Mouse (Mus musculus): Measurements from ENCODE around the gene Fam83e. TPM values are rescaled to one million over a fixed set of nuclear protein-coding genes. Genes with fewer than 3 reads are reported as not detected.

Gene Fam83e
- polyA plus RNA-seq, 1 experiment = 12.2 TPM

DNA sequence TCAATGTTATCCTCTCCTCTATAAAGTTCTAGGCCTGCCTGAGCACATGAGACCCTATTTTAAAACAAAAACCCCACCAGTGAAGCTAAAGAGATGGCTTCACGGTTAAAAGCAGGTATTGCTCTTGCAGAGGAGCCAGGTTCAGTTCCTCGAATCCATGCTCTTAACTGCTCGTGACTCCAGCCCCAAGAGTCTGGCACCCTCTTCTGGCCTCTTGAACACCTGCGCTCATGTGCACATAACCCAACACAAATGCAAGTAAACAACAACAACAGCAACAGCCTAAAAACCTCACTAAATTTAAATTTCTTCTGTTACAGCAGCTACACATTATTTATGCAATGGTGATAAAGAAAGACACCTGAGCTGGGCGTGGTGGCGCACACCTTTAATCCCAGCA, 46.5 kb downstream of the Fam83e start:
- WGBS = 91% methylated on average over 6 of the region's 6 CpGs
- no peaks in the 10 kb centered on the region for H3K4me1 ChIP-seq (ENCODE audit: control insufficient read depth, insufficient read depth, low read length)
- H3K4me3 ChIP-seq (replicated peaks; ENCODE audit: extremely low read depth, low read depth, low read length) = no peak overlapping the region
- DNase-seq = no peak
- TF ChIP-seq CTCF (IDR thresholded peaks at IDR 0.05; ENCODE audit: insufficient read depth, low read length) = no peak
- no peak for TF ChIP-seq POLR2A (IDR thresholded peaks at IDR 0.05; ENCODE audit: borderline replicate concordance, extremely low read depth, low read depth, low read length)

DNA sequence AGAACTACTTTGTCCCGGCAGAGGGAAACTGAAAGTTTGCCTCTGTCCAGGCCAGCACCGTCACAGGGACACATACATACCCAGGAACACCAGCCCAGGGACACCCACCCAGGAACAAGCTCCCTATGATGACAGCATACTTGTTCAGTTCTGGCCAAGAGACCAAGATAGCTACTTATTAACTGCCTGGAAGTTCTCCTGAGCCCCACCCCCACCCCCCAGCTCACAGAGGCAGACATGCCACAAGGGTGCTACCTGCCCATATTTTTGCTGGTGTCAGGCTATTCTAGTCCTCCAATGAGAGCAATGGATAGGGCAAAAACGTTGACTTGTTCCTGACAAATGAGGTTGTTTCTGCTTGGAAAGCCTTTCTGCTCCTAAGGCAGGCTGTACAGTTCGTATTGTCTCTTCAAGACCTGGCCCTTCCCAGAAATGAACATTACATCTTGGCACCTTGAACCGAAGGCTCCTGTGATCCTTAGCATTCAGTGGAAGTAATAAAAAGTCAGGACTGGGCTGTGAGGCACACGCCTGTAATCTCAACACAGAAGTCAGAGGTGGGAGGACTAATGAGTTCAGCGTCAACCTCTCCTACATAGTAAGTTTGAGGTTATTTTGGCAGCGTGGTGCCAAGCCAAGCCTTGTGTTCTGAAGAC, 49.5 kb downstream of the Fam83e start:
- TF ChIP-seq CTCF (IDR thresholded peaks at IDR 0.05; ENCODE audit: insufficient read depth, low read length) = no peak
- no peak for TF ChIP-seq POLR2A (IDR thresholded peaks at IDR 0.05; ENCODE audit: borderline replicate concordance, extremely low read depth, low read depth, low read length)
- no peak for DNase-seq
- H3K4me1 ChIP-seq (ENCODE audit: control insufficient read depth, insufficient read depth, low read length) = no peaks in the 10 kb centered on the region
- WGBS = 55% methylated on average over 8 of the region's 8 CpGs
- H3K4me3 ChIP-seq (replicated peaks; ENCODE audit: extremely low read depth, low read depth, low read length) = no peak overlapping the region

DNA sequence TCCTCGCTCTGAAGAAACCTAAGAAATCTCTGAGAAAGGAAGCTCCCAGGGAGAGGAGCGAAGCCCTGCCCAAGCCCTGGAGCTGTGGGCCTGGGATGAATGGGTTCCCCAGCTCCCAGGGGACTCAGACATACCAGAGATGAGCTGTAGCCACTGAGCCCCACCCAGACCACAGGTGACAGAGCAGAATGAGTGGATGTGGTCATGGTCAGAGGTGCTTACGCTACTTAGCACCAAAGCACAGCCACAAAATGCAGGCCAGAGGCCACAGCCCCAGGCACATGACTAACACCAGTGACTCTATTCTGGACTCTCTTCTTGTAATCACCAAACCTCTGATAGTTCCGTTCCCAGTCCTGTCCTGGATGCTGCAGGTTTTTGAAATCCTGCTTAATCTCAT, 50.1 kb downstream of the Fam83e start:
- WGBS = 69% methylated on average over 4 of the region's 4 CpGs
- no peak for TF ChIP-seq CTCF (IDR thresholded peaks at IDR 0.05; ENCODE audit: insufficient read depth, low read length)
- TF ChIP-seq POLR2A (IDR thresholded peaks at IDR 0.05; ENCODE audit: borderline replicate concordance, extremely low read depth, low read depth, low read length) = no peak
- no peak for DNase-seq
- H3K4me3 ChIP-seq (replicated peaks; ENCODE audit: extremely low read depth, low read depth, low read length) = no peak overlapping the region
- no peaks in the 10 kb centered on the region for H3K4me1 ChIP-seq (ENCODE audit: control insufficient read depth, insufficient read depth, low read length)

DNA sequence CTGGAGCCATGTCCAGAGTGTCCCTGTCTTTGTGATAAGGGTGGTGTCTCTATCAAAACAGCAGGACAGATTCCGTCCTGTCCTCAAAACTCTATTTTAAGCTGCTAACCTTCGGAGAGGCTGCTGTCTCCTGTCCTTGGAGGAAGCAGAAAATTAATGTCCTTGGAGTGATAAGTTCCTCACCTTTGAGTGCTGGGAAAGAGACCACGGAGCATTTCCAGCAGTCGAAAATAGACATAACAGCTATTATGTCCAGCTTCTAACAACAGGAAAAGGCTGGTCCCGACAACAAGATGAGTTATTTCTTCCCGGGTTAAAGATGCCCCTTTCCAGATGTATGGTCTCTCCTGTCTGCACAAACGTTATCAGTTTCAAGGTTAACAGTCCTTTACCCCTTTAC, 54.2 kb downstream of the Fam83e start:
- no peaks in the 10 kb centered on the region for H3K4me1 ChIP-seq (ENCODE audit: control insufficient read depth, insufficient read depth, low read length)
- WGBS = 47% methylated on average over 7 of the region's 7 CpGs
- TF ChIP-seq CTCF (IDR thresholded peaks at IDR 0.05; ENCODE audit: insufficient read depth, low read length) = no peak
- TF ChIP-seq POLR2A (IDR thresholded peaks at IDR 0.05; ENCODE audit: borderline replicate concordance, extremely low read depth, low read depth, low read length) = no peak
- H3K4me3 ChIP-seq (replicated peaks; ENCODE audit: extremely low read depth, low read depth, low read length) = no peak overlapping the region
- no peak for DNase-seq

Other genes starting within 250 kb of the Fam83e start
- gene Tulp2, start 239.3 kb upstream of the Fam83e start, polyA plus RNA-seq (2012; rRNA removed) = 0.11 and 0.17 TPM in 2 replicates
- gene Gm45808, start 234.4 kb upstream of the Fam83e start, polyA plus RNA-seq (2012; rRNA removed) = not detected in 2 replicates
- gene Dhdh, start 232.4 kb upstream of the Fam83e start, polyA plus RNA-seq (2012; rRNA removed) = 4.4 and 5.4 TPM in 2 replicates
- gene Nucb1, start 210.8 kb upstream of the Fam83e start, polyA plus RNA-seq (2012; rRNA removed) = 420 and 430 TPM in 2 replicates
- 58.6 and 73.7 TPM in 2 replicates for gene Ppp1r15a, start 194.9 kb upstream of the Fam83e start, polyA plus RNA-seq (2012; rRNA removed)
- gene Plekha4, start 194.9 kb upstream of the Fam83e start, polyA plus RNA-seq (2012; rRNA removed) = 11.8 and 13.1 TPM in 2 replicates
- gene Hsd17b14, start 166.3 kb upstream of the Fam83e start, polyA plus RNA-seq (2012; rRNA removed) = 2.1 and 3.0 TPM in 2 replicates
- 44.2 TPM in 2 replicates for gene Bcat2, start 151.1 kb upstream of the Fam83e start, polyA plus RNA-seq (2012; rRNA removed)
- gene Fgf21, start 105.7 kb upstream of the Fam83e start, polyA plus RNA-seq (2012; rRNA removed) = not detected in 2 replicates
- 0.78 TPM in 1 of 2 replicates, not detected in the other for gene Fut1, start 103.9 kb upstream of the Fam83e start, polyA plus RNA-seq (2012; rRNA removed)
- gene Izumo1, start 99.4 kb upstream of the Fam83e start, polyA plus RNA-seq (2012; rRNA removed) = 1.7 and 2.0 TPM in 2 replicates
- 139 and 181 TPM in 2 replicates for gene Rasip1, start 93.7 kb upstream of the Fam83e start, polyA plus RNA-seq (2012; rRNA removed)
- gene Mamstr, start 81.2 kb upstream of the Fam83e start, polyA plus RNA-seq (2012; rRNA removed) = 8.6 and 13.2 TPM in 2 replicates
- 1.0 and 4.1 TPM in 2 replicates for gene Fut2, start 54.8 kb upstream of the Fam83e start, polyA plus RNA-seq (2012; rRNA removed)
- 5.5 and 7.7 TPM in 2 replicates for gene Ntn5, start 37.2 kb upstream of the Fam83e start, polyA plus RNA-seq (2012; rRNA removed)
- 3.7 and 4.5 TPM in 2 replicates for gene Sec1, start 26.8 kb upstream of the Fam83e start, polyA plus RNA-seq (2012; rRNA removed)
- 5.1 and 6.2 TPM in 2 replicates for gene Car11, start 21.4 kb upstream of the Fam83e start, polyA plus RNA-seq (2012; rRNA removed)
- gene Dbp, start 16.1 kb upstream of the Fam83e start, polyA plus RNA-seq (2012; rRNA removed) = 43.1 and 133 TPM in 2 replicates
- gene Rpl18, start 5.8 kb upstream of the Fam83e start, polyA plus RNA-seq (2012; rRNA removed) = 1,119 and 1,194 TPM in 2 replicates
- gene Sphk2, start 3.2 kb upstream of the Fam83e start, polyA plus RNA-seq (2012; rRNA removed) = 59.7 and 62.4 TPM in 2 replicates
- gene Spaca4, start 4.6 kb downstream of the Fam83e start, polyA plus RNA-seq (2012; rRNA removed) = not detected in 2 replicates
- 0.70 and 1.5 TPM in 2 replicates for gene Lmtk3, start 62.5 kb downstream of the Fam83e start, polyA plus RNA-seq (2012; rRNA removed)
- gene Sult2b1, start 63.5 kb downstream of the Fam83e start, polyA plus RNA-seq (2012; rRNA removed) = 5.5 and 19.3 TPM in 2 replicates
- gene Cyth2, start 93.4 kb downstream of the Fam83e start, polyA plus RNA-seq (2012; rRNA removed) = 42.6 and 57.7 TPM in 2 replicates
- 0.43 and 0.49 TPM in 2 replicates for gene Kcnj14, start 103.6 kb downstream of the Fam83e start, polyA plus RNA-seq (2012; rRNA removed)
- 7.9 and 11.8 TPM in 2 replicates for gene Grwd1, start 109.7 kb downstream of the Fam83e start, polyA plus RNA-seq (2012; rRNA removed)
- gene Kdelr1, start 151.6 kb downstream of the Fam83e start, polyA plus RNA-seq (2012; rRNA removed) = 178 and 208 TPM in 2 replicates
- 2.5 and 3.5 TPM in 2 replicates for gene Grin2d, start 157.2 kb downstream of the Fam83e start, polyA plus RNA-seq (2012; rRNA removed)
- not detected in 2 replicates for gene Syngr4, start 175.5 kb downstream of the Fam83e start, polyA plus RNA-seq (2012; rRNA removed)
- gene Tmem143, start 175.7 kb downstream of the Fam83e start, polyA plus RNA-seq (2012; rRNA removed) = 35.5 and 41.9 TPM in 2 replicates
- gene Emp3, start 200.2 kb downstream of the Fam83e start, polyA plus RNA-seq (2012; rRNA removed) = 210 and 228 TPM in 2 replicates
- 10.3 and 12.3 TPM in 2 replicates for gene Ccdc114, start 202.9 kb downstream of the Fam83e start, polyA plus RNA-seq (2012; rRNA removed)